Mouse (Mus musculus) c-Kit-positive CD71-negative TER-119-negative erythroid progenitor cells, embryonic 14.5 days (primary cell): ENCODE data around the gene Notch2.
"Not testable (repeated sequence)": the region's sequence is repeated elsewhere in the genome, so short reads cannot be mapped to it uniquely, and the experiment has no call there.

Experiments used
- DNase-seq: peaks from one replicate; pipeline ENCODE4 v3.0.0-alpha.2; 2013; ENCODE audit warnings: low read depth

The Notch2 gene

DNA sequence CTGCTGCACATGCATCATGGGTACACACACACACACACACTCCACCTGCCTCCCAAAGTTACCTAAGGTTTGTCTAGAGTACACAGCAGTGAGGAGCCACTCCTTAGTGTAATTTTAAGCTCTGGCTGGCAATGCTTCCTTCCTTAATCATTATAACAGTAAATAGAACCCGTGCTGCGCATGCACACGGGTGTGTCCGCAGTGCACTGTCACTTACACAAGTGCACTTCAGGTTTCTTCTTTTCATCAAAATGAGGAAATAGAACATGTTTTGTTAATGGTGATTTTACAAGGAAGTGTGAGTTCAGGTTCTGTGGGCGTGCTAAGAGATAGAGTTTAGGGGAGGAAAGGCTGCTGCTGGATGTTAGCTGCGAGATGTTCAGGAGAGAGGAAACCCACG is 17.8 kb downstream of the Notch2 start:
- no peak for DNase-seq

DNA sequence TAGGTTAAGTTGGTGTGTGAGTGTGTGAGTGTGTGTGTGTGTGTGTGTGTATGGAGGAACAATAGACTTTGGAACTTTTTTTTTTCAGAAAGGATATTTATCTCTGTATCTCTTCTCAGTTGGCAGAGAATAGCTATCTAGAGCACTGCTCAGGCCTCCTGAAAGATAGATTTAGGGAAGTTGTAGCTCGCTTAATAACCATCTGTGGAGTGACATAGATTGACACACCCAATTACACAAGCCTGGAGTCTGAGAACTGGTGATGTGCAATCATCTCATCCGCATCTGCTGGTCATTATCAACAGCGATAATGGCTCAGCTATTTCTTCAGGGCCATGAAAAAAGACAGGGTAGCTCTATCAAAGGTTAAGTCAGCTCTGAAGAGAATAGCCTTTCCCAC is 18.9 kb downstream of the Notch2 start:
- DNase-seq: no peak

DNA sequence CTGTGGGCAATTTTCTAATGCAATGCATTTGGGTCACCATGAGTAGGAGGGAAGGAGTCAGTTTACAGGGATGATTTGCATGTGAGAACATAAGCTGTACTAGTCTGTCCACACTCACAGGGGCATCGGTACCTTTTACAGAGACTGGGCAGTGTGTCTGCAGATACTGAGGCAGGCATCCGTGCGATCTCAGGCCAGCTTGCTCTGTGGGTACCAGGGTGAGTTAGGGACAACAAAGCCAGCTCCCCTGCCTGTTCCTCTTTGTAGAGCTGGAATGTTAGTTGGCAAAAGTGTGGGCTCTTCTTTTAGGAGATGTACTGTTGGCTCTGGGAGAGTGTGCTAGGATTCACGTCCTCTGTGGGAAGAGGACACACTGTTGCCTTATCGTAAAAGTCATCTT is 19.6 kb downstream of the Notch2 start:
- DNase-seq: no peak

DNA sequence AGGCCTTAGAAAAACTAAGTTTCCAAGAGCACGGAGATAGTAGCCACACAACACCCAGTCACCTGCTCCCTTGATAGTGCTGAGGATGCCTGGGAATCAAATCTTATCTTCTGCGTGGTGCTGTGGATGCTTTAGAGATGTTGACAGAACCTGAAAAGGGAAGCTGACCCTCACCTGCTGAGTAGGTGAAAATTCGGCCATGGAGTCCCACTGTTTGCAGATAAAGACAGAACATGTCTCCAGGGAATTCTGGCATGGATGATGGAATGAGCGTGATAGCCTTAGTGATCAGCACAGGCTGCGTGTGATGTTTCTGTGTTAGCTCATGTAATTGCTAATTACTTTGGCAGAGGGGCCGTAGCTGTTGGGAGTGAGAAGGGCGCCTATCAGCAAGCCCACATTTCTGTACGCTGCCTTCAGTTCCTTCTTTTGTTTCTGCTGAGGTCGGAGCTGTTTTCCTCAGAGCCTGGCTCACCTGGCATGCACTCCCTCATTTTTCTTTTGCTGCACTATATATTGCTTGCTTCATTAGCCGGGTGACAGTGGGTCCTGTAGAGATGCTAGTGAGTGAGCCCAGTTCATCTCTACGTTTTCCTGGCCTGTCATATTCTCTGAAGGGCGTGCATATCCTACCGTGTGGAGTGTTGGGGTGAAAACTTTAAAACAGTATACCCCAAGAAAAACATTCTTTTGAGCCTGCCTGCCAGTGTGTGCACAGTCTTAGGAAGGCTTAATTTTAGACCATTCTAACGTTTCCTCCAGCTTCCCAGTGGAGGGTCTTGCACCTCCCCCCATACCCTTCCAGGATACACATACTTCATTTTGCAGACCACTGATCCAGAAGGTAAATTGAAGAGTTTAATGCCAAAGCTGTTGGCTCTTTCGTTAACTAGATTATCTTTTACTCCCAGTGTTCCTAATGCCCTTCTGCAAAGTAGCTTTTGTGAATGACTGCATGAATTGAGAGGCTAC is 21.6 kb downstream of the Notch2 start:
- DNase-seq: no peak

DNA sequence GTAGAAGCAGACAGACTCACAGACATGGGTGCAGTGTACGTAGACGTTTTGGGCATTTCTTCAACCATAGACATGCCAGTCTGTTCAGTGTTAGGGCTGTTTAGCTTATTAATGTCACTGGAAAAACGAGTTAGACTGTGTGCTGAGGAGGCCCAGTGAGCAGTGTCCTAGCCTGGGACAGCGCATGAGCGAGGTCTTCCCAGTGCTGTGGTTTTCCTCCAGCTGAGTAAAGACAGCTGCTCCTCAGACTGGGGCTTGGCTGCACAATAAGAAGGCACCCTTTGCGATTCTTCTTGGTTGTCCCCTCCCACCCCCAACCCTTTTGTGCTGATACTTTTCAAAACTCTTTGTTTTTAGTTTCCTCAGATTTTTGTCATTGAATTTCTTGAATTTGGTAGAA is 22.8 kb downstream of the Notch2 start:
- DNase-seq: no peak

DNA sequence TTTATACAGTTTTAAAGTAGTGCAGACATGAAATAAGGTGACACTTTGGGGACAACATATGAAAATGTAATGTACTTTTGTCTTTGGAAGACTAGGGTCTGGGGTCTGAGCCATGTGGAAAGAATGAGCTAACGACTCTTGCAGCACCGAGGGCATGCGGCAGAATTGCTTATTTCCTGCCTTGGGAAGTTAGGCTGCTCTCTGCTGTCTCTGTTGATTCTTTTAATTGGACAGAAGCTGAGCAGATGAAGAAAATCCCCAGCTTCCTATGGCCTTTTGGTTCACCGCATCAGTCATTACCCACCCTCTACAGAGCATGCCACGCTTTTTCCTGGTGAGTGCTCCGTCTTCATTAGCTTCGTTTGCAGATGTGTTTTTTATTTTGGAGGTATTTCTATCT is 23.8 kb downstream of the Notch2 start:
- no peak for DNase-seq

DNA sequence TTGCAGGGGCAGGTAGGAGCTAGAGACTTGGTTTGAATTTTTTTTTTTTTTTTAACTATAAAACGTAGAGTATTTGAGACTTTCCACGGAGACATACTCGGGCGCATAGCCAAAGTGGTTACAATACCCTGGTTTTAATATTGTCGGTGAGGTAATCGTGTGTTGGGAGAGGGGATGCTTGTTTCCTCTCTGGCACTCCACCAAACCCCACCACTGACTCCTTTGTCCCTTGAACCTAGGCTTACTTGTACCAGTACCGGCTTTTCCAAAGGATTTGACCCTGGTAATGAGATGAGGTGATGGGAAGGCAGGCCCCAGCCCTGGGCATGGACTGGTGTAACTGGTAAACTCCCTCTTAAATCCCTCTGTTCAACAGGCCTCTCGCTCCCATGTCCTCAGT is 25.3 kb downstream of the Notch2 start:
- no peak for DNase-seq

DNA sequence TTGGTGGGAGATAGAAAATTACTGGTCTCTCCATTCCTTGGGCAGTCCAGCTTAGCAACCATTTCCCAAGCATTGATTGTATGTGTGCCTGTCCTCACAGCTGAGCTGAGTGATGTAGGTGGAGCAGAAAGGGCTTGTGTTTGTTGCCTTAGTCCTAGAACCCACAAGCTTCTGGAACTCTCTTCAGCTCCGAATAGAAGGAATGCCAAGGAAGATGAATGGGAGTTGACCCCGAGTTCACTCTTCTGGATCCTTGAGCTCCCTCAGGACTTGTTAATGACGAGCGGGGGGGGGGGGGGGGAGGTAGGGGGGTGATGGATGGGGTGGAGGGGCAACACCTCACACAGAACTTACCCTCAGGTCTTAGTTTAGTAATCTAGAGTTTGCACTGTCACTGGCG is 25.9 kb downstream of the Notch2 start:
- no peak for DNase-seq

DNA sequence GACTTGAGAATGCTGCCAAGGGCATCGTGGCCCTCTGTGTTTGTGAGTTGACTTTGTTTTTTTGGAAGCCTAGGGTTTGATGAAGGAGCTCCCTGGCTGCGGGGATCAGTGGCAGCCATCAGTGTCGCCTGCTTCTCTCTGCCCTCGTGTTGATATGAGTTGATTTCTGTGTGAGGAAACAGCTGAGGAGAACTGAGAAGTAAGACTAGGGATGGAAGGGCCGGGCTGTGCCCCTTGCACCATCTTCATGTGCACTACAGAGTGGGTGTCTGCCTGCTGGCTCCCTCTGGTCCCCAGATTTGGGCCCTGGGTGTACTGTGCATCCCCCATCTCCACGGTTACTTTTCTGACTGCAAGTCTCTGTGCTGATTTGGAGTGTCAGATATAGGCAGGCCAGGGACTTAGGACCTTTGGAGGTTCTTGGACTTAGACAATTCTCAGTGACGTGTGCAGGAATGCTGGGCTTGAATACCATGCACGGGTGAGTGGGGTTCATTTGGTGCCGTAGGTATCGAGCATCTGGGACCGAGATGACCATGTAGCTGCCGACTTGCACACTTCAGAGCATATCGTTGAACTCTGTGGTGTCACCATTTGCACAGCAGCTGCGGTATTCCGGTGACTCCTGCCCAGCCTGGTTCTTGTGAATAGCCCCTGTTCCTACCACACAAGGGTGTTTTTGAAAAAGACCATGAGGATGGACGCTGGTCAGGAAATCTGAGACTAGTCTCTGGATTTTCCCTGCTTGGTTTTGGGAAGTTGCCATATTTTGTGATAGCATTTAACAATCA is 26.5 kb downstream of the Notch2 start:
- DNase-seq: no peak

DNA sequence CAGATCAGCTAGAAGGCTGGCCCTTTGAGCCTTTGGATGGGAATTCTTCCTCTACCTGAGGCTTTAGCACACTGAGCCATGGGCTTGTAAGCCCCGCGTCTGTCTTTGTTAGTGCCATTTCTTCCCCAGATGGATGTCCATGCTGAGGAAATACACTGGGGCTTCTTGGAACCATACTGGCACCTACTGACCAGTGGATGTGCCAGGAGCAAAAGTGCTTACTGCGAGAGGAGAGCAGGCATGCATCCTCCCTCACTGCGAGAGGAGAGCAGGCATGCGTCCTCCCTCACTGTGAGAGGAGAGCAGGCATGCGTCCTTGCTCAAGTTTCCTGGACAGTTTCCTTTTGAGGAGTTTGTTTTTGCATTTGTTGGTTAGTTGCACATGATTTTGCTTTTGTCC is 27.5 kb downstream of the Notch2 start:
- DNase-seq: no peak

DNA sequence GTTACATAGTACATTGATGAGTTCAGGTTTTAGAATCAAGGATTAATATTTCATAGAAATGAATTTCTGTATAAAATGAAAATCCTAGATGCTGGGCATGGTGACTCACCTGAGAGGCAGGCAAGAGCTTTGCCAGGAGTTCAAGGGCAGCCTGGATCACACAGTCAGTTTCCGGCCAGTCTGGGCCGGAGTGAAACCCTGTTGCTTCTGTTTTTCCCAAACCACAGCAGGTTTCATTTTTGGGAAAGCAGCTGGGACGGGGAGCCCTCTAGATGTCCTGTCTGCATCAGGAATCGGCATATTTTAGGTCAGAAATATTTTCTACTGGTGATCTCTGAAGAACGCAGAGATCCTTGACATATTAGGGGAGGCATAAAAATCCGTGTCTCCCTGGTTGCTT is 29.0 kb downstream of the Notch2 start:
- DNase-seq: no peak

DNA sequence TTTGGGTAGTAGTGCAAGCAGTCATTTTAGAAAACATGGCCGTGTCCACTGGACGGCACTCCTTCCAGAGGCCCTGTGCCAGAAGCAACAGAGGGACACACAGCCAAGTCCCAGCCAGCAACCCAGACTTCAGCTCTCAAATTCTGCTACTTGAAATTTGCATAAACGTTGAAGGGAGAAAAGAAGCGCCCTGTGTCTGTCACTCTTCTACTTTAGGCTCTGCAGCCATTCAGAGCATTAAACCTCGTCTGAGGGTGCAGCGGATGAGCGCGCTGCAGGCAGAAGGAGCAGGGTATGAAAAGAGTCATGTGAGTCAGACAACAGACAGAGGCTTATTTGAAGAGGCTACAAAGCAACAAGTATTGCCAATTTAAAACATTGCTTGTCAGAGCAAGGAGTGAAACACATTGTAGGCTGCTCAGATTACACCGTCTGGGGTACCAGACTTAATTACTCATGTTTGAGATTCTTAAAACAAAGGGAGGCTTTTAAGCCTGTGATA is 29.7 kb downstream of the Notch2 start:
- no peak for DNase-seq

DNA sequence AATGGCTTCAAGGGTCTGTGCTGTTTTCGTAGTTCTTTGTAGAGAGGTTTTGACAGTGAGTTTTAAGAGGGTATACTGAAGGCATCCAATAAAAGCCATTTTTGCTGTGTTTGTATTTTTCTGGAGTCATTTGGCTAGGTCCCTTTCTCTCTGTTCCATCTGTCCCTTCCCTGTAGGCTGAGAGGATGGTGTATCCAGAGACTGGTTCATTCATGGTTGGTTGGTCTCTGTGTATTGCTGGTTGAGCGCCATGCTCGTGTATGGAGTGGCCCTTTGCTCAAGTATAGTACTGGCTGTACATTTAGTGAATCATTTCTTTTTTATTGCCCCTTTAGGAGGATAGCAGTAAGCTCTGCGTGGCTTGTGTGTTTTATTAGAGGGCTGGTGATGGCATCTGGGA is 30.3 kb downstream of the Notch2 start:
- no peak for DNase-seq

DNA sequence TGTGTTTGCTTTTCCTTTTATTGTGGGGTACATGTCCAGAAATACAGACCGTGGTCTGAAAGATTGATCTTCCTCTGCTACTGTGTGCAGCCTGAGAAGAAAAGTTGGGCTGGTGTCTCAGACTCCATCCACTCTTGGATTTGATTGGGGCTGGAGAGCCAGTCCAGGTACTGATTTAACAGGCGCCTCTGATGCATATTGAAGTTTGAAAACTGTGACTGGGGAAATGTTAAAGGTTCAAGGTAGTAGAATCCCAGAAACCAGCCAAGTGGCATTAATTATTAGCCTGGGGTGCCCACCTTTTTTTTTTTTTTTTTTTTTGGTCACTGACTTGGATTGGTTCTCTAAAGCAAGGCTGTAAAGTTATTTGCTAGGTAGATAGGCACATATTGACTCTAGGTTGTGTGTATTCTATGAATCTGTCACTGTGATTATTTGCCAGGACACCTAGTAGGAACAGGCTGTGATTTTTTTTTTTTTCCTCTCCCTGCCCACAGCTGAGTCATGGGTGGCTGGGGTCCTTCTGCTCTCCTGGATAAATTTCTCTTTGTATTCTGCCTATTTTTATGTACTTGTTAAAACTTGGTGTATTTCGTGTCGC is 31.5 kb downstream of the Notch2 start:
- DNase-seq: no peak

DNA sequence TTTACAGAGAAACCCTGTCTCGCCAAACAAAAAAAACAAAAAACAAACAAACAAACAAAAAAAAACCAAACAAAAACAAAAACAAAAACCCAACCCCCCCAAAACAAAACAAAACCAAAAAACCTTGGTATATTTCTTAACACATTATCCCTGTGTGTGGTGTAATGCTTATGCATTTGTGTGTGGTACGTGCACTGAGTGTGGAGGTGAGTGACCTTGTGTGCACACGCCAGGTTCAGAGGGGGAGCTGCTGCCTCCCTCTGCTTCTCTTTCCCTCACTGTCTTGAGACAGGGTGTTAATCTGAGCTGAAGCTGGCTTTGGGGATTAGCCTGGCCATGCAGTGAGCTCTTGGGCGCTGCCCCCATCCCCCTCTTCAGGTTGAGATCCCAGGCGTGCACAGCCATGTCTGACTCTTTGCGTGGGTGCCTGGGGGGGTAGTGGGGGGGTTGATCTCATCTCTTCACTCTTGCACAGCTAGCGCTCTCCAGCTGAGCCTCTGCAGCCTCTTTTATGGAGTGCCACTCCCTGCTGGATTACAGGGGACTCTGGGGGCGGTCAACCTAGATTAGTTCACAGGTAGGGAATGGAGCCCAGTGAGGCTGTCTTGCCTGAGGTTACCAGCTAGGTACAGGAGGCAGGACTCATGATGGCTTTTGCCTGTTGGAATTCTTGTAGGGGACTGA is 32.3 kb downstream of the Notch2 start:
- DNase-seq: no peak

DNA sequence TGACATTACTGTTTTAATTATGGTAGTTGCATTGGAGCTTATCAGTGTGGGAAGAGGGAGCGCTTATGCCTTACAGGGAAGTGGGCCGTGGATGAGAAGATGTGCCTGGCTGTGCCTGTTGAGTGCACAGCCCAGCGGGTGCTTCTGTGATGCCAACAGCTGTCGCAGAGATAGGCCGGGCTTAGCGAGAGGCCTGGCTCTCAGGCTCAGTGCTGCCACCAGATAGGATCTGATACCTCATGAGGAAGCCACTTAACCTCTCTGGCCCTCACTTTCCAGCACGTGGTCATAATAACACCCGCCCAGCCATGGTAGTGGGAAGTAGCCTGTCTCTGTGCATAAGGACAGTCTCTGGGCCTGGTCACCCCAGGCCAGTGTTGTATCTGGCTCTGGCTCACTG is 33.0 kb downstream of the Notch2 start:
- DNase-seq: no peak

DNA sequence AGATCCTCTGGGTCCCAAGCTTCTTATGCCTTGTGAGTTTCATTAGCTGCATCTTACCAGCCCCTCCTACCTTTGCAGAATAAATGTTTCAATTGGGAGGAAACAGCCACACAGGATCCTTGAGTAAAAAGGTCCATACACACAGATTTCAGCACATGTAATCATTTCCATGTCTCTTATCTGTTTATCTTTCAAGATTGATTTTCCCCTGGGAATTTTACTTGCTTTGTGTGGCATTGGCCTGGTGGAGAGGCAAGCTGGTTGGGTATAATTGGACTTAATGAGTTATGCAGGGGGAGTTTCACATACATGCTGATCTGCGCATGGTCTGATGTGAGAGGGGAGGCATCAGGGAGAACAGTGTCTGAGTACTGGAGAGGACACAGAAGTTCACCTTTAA is 36.3 kb downstream of the Notch2 start:
- DNase-seq: no peak

DNA sequence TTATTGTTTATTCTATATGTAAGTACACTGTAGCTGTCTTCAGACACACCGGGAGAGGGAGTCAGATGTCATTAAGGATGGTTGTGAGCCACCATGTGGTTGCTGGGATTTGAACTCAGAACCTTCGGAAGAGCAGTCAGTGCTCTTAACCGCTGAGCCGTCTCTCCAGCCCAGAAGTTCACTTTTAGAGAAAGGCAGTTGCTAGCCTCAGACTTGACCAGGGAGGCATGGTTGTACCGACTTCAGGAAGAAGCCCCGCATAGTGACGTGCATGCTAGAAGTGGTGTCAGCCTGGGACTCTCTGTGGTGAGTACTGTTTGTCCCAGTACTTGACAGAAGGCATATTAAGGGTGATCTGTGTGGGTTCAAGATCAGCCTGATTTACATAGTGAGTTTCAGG is 36.8 kb downstream of the Notch2 start:
- DNase-seq: not testable (repeated sequence)

DNA sequence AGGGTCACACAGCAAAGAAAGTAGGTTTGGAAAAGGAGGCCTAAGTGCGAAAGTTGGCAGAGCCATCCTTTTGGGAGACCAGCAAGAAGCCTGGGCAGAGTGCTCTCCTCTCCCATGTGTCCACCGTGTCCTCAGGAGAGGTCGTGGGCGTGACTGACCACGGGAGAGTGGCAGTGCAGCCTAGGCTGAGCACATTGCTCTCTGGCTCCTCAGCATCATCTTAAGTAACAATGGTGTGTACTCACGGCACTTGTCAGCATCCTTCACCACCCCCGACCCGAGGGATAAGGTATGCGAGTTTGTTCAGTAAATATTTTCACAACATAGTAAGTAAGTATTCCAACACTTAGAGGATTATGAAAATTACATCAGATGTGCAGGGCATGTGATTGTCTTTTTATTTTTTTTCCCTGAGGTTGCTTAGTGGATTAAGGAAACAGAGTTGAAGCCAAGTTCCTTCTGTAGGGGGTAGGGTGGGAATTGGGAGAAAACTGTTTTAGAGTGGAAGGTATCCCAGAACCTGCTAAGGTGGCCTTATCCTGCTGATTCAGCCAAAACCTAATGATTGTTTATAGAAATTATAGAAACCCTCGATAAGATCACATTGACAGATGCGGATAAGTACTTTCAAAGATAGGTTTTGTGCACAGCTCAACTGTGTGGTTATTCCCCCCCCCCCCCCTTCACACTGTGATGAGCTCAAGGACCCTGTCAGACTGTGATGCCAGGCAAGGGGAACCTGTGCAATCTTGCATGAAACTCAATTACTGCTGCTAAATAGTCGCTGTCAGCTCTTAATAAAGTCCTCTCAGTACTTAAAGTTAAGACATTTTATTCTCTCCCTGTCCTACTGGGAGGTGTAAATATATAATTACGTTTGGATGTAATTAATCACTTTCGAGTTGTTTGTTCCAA is 37.4 kb downstream of the Notch2 start:
- DNase-seq: no peak

DNA sequence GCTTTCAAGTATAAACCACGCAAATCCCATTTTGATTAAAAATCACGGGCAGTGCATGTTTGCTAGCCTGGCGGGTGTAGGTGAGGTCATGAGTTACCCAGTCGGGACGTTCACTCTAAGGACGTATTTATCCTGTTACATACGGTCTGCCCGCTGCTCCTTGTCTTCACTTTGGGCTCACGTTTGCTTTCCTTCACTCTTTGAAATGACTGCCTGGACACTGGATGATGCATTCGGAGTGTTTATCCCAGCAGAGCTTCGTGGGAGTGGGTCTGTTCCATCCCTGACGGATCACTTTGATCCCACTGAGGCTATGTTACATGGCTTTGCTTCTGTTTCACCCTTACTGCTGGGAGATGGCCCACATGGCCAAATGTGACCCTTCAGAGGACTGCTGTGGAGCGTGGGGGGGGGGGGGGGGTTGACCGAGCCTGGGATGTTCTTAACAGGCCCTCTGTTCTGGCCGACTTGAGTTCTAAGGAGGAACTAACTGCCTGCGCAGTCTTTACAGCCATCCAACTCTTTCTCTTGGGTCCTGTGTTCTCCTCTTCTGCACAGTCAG is 38.2 kb downstream of the Notch2 start:
- DNase-seq: no peak
